Mouse (Mus musculus): Measurements from ENCODE around the gene Gimap8. TPM values are rescaled to one million over a fixed set of nuclear protein-coding genes. Genes with fewer than 3 reads are reported as not detected.
"Not testable (repeated sequence)": the region's sequence is repeated elsewhere in the genome, so short reads cannot be mapped to it uniquely, and the experiment has no call there.

The Gimap8 gene
- polyA plus RNA-seq (2015; fragmentation: Nextera tagmentation; extraction: Ambion mirVana), result 0.33 and 0.42 TPM in 2 replicates

- Histone ChIP-seq H3K4me2 (replicated peaks) (no peak within 1 kb of the TSS), H3K27ac (replicated peaks) (no peak within 1 kb of the TSS), H3K9me3 (no peaks in the 10 kb centered on the region), H3K4me1 (no peaks in the 10 kb centered on the region), H3K36me3 (no peaks in the 10 kb centered on the region), H3K4me3 (no peak within 1 kb of the TSS), H3K9ac (replicated peaks) (no peak within 1 kb of the TSS), H3K27me3 (no peaks in the 10 kb centered on the region)
- no peak for ATAC-seq (replicated peaks)
- WGBS, result 59% methylated on average over 3 of the region's 3 CpGs
These were observed at the start of gene Gimap8 for GRCm38 (mm10) chr6:48646995-48647394. Gene Gimap8, plus strand, starts transcription at chr6:48647234.

- peaks cover 42% of the 10 kb centered on the region for H3K36me3 ChIP-seq
- WGBS, result 92% methylated on average over 1 of the region's 1 CpGs
- H3K4me1 ChIP-seq, result peaks cover 19% of the 10 kb centered on the region
- peaks cover 9% of the 10 kb centered on the region; the same call in 1 of the 2 replicates for H3K9me3 ChIP-seq
- peak overlapping the region; percentile 90; the same call in 1 of the 2 replicates for H3K27ac ChIP-seq (replicated peaks)
- no peak overlapping the region for H3K4me3 ChIP-seq
- no peak for ATAC-seq (replicated peaks)
- H3K4me2 ChIP-seq (replicated peaks), result no peak overlapping the region
- H3K27me3 ChIP-seq, result no peaks in the 10 kb centered on the region
- H3K9ac ChIP-seq (replicated peaks), result no peak overlapping the region
These were observed 46.4 kb upstream of the Gimap8 start for GRCm38 (mm10) chr6:48600594-48600993.

GRCm38 (mm10) chr6:48601271-48602079, 45.6 kb upstream of the Gimap8 start, which contains the start of gene Zfp775:
Gene Zfp775, plus strand, starts transcription at chr6:48602063.
- peak; percentile 98 for ATAC-seq (replicated peaks)
- WGBS, result 5% methylated on average over 42 of the region's 42 CpGs
- H3K4me2 ChIP-seq (replicated peaks), result peak within 1 kb of the TSS; percentile 78

GRCm38 (mm10) chr6:48602080-48602741, 44.8 kb upstream of the Gimap8 start:
- Histone ChIP-seq H3K36me3 (peaks cover 28% of the 10 kb centered on the region), H3K9ac (replicated peaks) (peak overlapping the region; percentile 96), H3K27me3 (no peaks in the 10 kb centered on the region), H3K4me1 (peaks cover 19% of the 10 kb centered on the region), H3K4me2 (replicated peaks) (peak overlapping the region; percentile 78), H3K27ac (replicated peaks) (peak overlapping the region; percentile 90), H3K9me3 (no peaks in the 10 kb centered on the region), H3K4me3 (peak overlapping the region; percentile 92)
- WGBS, result 2% methylated on average over 28 of the region's 28 CpGs
- peak; percentile 84 for ATAC-seq (replicated peaks)

More at GRCm38 (mm10) chr6:48601271-48602079, 45.6 kb upstream of the Gimap8 start, which contains the start of gene Zfp775:
- peaks cover 4% of the 10 kb centered on the region; the same call in 1 of the 2 replicates for H3K9me3 ChIP-seq
- H3K4me3 ChIP-seq, result peak within 1 kb of the TSS; percentile 92
- H3K4me1 ChIP-seq, result peaks cover 19% of the 10 kb centered on the region
- peaks cover 35% of the 10 kb centered on the region for H3K36me3 ChIP-seq
- H3K27ac ChIP-seq (replicated peaks), result peak within 1 kb of the TSS; percentile 90
- peak within 1 kb of the TSS; percentile 96 for H3K9ac ChIP-seq (replicated peaks)
- H3K27me3 ChIP-seq, result no peaks in the 10 kb centered on the region

GRCm38 (mm10) chr6:48608124-48608523, 38.9 kb upstream of the Gimap8 start:
- Histone ChIP-seq H3K4me3 (no peak overlapping the region), H3K36me3 (0 out of 2 replicates have a peak, but pooled peaks cover 7% of the 10 kb centered on the region), H3K4me1 (peaks cover 2% of the 10 kb centered on the region), H3K9me3 (no peaks in the 10 kb centered on the region), H3K27me3 (no peaks in the 10 kb centered on the region), H3K9ac (replicated peaks) (no peak overlapping the region), H3K4me2 (replicated peaks) (no peak overlapping the region), H3K27ac (replicated peaks) (no peak overlapping the region)
- no peak for ATAC-seq (replicated peaks)
- 59% methylated on average over 2 of the region's 2 CpGs for WGBS

- no peak overlapping the region for H3K4me2 ChIP-seq (replicated peaks)
- no peak overlapping the region for H3K9ac ChIP-seq (replicated peaks)
- 60% methylated on average over 7 of the region's 7 CpGs for WGBS
- H3K4me3 ChIP-seq, result no peak overlapping the region
- no peak for ATAC-seq (replicated peaks)
- no peaks in the 10 kb centered on the region for H3K9me3 ChIP-seq
- H3K4me1 ChIP-seq, result no peaks in the 10 kb centered on the region
- peaks cover 18% of the 10 kb centered on the region for H3K36me3 ChIP-seq
- H3K27me3 ChIP-seq, result no peaks in the 10 kb centered on the region
- no peak overlapping the region for H3K27ac ChIP-seq (replicated peaks)
These were observed 37.5 kb upstream of the Gimap8 start for GRCm38 (mm10) chr6:48609512-48609911.

GRCm38 (mm10) chr6:48610657-48611056, 36.4 kb upstream of the Gimap8 start:
- 82% methylated on average over 3 of the region's 3 CpGs for WGBS
- Histone ChIP-seq H3K27me3 (no peaks in the 10 kb centered on the region), H3K9me3 (no peaks in the 10 kb centered on the region), H3K9ac (replicated peaks) (no peak overlapping the region), H3K4me2 (replicated peaks) (no peak overlapping the region), H3K4me3 (no peak overlapping the region), H3K4me1 (no peaks in the 10 kb centered on the region), H3K27ac (replicated peaks) (no peak overlapping the region), H3K36me3 (peaks cover 24% of the 10 kb centered on the region)
- no peak for ATAC-seq (replicated peaks)

- Histone ChIP-seq H3K9ac (replicated peaks) (no peak overlapping the region), H3K9me3 (no peaks in the 10 kb centered on the region), H3K36me3 (peaks cover 24% of the 10 kb centered on the region), H3K4me2 (replicated peaks) (no peak overlapping the region), H3K4me1 (no peaks in the 10 kb centered on the region), H3K4me3 (no peak overlapping the region), H3K27me3 (no peaks in the 10 kb centered on the region), H3K27ac (replicated peaks) (no peak overlapping the region)
- 88% methylated on average over 4 of the region's 4 CpGs for WGBS
- no peak for ATAC-seq (replicated peaks)
These were observed 33.6 kb upstream of the Gimap8 start for GRCm38 (mm10) chr6:48613464-48613863.

- no peak for ATAC-seq (replicated peaks)
These were observed 32.3 kb upstream of the Gimap8 start for GRCm38 (mm10) chr6:48614756-48615155.

GRCm38 (mm10) chr6:48620031-48620430, 27.0 kb upstream of the Gimap8 start:
- Histone ChIP-seq H3K4me2 (replicated peaks) (no peak overlapping the region), H3K4me1 (no peaks in the 10 kb centered on the region), H3K36me3 (peaks cover 24% of the 10 kb centered on the region), H3K9ac (replicated peaks) (no peak overlapping the region), H3K27me3 (no peaks in the 10 kb centered on the region), H3K27ac (replicated peaks) (no peak overlapping the region), H3K9me3 (no peaks in the 10 kb centered on the region), H3K4me3 (no peak overlapping the region)
- ATAC-seq (replicated peaks), result no peak
- 91% methylated on average over 30 of the region's 30 CpGs for WGBS

More at GRCm38 (mm10) chr6:48614756-48615155, 32.3 kb upstream of the Gimap8 start:
- Histone ChIP-seq H3K27ac (replicated peaks) (no peak overlapping the region), H3K4me1 (no peaks in the 10 kb centered on the region), H3K4me3 (no peak overlapping the region), H3K4me2 (replicated peaks) (no peak overlapping the region), H3K9ac (replicated peaks) (no peak overlapping the region), H3K36me3 (peaks cover 31% of the 10 kb centered on the region), H3K27me3 (no peaks in the 10 kb centered on the region), H3K9me3 (no peaks in the 10 kb centered on the region)
- WGBS, result 93% methylated on average over 5 of the region's 5 CpGs

- H3K27ac ChIP-seq (replicated peaks); H3K9me3 ChIP-seq; H3K9ac ChIP-seq (replicated peaks); H3K27me3 ChIP-seq; H3K4me3 ChIP-seq; ATAC-seq (replicated peaks); H3K4me2 ChIP-seq (replicated peaks): not testable (repeated sequence)
- Histone ChIP-seq H3K4me1 (peaks cover 11% of the 10 kb centered on the region), H3K36me3 (peaks cover 19% of the 10 kb centered on the region)
- 85% methylated on average over 8 of the region's 8 CpGs for WGBS
These were observed 24.7 kb upstream of the Gimap8 start for GRCm38 (mm10) chr6:48622186-48622843.

GRCm38 (mm10) chr6:48623460-48623859, 23.6 kb upstream of the Gimap8 start:
- WGBS, result 28% methylated on average over 1 of the region's 1 CpGs
- no peak overlapping the region for H3K27ac ChIP-seq (replicated peaks)
- peaks cover 14% of the 10 kb centered on the region for H3K27me3 ChIP-seq
- H3K4me3 ChIP-seq, result no peak overlapping the region
- no peaks in the 10 kb centered on the region for H3K9me3 ChIP-seq
- H3K4me2 ChIP-seq (replicated peaks), result no peak overlapping the region
- H3K36me3 ChIP-seq, result peaks cover 19% of the 10 kb centered on the region
- peaks cover 16% of the 10 kb centered on the region for H3K4me1 ChIP-seq
- H3K9ac ChIP-seq (replicated peaks), result no peak overlapping the region
- no peak for ATAC-seq (replicated peaks)
